Mouse (Mus musculus) heart, adult 10 weeks (tissue): ENCODE measurements around the gene Itgb1. TPM values are rescaled to one million over a fixed set of nuclear protein-coding genes. Genes with fewer than 3 reads are reported as not detected.

ENCODE experiments used
- polyA plus RNA-seq: library from polyadenylated mRNA; stranded (reverse); fragments of 350-450 nt; fragmentation: Illumina TruSeq; extraction: RNeasy Lipid Tissue Mini Kit (QIAGEN cat#74804); gene quantifications from one replicate; pipeline ENCODE4 v1.2.3, GENCODE M21; 2014; ENCODE audit warnings: low read depth, low replicate concordance

The Itgb1 gene
- 323 TPM for polyA plus RNA-seq

DNA sequence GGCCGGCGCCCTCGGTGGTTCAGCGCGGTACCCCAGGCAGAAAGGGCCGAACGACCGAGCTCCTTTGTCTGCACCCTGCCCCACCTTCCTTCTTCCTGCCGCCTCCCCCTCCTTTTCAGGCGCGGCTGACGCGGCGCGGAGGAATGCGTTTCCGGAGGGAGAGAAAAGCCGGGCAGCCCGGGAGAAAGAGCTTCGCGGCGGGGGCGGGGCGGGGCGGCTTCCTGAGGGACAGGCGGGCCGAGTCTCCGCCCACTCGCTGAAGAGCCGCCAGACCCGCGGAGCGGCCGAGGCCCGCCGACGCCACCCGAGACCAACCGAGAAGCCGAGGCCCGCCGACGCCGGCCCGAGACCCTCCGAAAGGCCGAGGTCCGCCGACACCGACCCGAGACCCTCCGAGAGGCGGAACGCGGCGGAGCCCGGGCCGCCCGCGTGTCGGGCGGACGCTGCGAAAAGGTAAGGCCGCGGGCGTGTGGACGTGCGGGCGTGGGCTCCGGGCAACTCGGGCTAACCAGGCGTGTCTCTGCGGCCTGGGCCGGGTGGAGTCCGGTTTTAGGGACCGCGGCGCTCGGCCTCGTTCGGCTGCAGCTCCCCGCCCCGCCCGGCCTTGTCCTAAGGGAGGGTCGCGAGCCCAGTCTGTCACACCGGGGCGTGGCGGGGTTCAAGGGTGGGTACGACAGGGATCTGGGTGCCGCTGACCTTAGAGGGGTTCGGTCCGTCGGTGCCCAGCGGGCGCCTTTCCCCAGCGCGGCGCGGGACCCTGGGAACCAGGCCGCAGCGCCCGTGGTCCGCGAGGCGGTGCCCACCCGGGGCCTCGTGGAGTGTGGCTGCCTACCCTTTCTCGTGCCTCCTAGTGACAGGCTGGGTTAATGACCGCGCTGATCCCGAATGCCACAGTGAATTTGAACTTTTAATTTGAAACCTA lies at the start of gene Itgb1:
Itgb1 (plus strand) TSS at position 148 of the 922 bp plus-strand sequence.

Other genes starting within 250 kb of the Itgb1 start
- not detected for gene Gm3952, start 113.0 kb downstream of the Itgb1 start, polyA plus RNA-seq